Mouse (Mus musculus) lung, embryonic 14.5 days (tissue): ENCODE data around the gene Lrrc51. TPM values are rescaled to one million over a fixed set of nuclear protein-coding genes. Genes with fewer than 3 reads are reported as not detected.
"Not testable (repeated sequence)": the region's sequence is repeated elsewhere in the genome, so short reads cannot be mapped to it uniquely, and the experiment has no call there.

Source experiments
- ATAC-seq: fragments of 200-750 bp; cut with Nextera tagmentation; 2 replicates; pipeline ENCODE4 v1.8.0; 2017; ENCODE audit warnings: mild to moderate bottlenecking, moderate TSS enrichment, moderate library complexity; ENCODE audit not compliant: insufficient read depth
- DNase-seq: peaks from one replicate; pipeline ENCODE4 v3.0.0-alpha.2; 2015
- H3K27ac ChIP-seq: fragments of 300-500 bp; sonication (generic); 2 replicates; pipeline ENCODE4 v1.5.1; 2014; ENCODE audit warnings: low read depth, mild to moderate bottlenecking, moderate library complexity
- H3K27me3 ChIP-seq: fragments of 300-500 bp; sonication (generic); 2 replicates; pipeline ENCODE4 v1.6.1; 2014; ENCODE audit warnings: low read length, control low read depth; ENCODE audit not compliant: insufficient read depth
- H3K36me3 ChIP-seq: fragments of 300-500 bp; sonication (generic); 2 replicates; pipeline ENCODE4 v1.6.1; 2014; ENCODE audit warnings: control low read depth; ENCODE audit not compliant: insufficient read depth
- H3K4me1 ChIP-seq: fragments of 300-500 bp; sonication (generic); 2 replicates; pipeline ENCODE4 v1.6.1; 2014; ENCODE audit warnings: antibody characterized with exemption, control low read depth; ENCODE audit not compliant: insufficient read depth
- H3K4me2 ChIP-seq: fragments of 300-500 bp; sonication (generic); 2 replicates; pipeline ENCODE4 v1.6.1; 2014; ENCODE audit warnings: mild to moderate bottlenecking
- H3K4me3 ChIP-seq: fragments of 300-500 bp; sonication (generic); 2 replicates; pipeline ENCODE4 v1.5.1; 2014; ENCODE audit warnings: low read depth, low read length
- H3K9ac ChIP-seq: fragments of 300-500 bp; sonication (generic); 2 replicates; pipeline ENCODE4 v1.6.1; 2014
- H3K9me3 ChIP-seq: fragments of 300-500 bp; sonication (generic); 2 replicates; pipeline ENCODE4 v1.6.1; 2016; ENCODE audit warnings: low read depth, low read length, control low read depth
- CTCF ChIP-seq: IDR thresholded peaks from 2 replicates; pipeline ENCODE4 v1.5.1; 2016; ENCODE audit warnings: antibody characterized with exemption, low read depth
- WGBS: fragments of 180-500 bp; shearing (Covaris S2); extraction: QIAGEN DNeasy Blood & Tissue Kit; methylation state at CpG from one replicate; pipeline ENCODE4 v1.1.7; 2014; 5-methylcytosine and 5-hydroxymethylcytosine counted together
- polyA plus RNA-seq: library from polyadenylated mRNA; unstranded; fragments of >200 nt; fragmentation: Nextera tagmentation; extraction: Ambion mirVana; gene quantifications from 2 replicates; pipeline ENCODE4 v1.2.1, GENCODE M21; 2014

The Lrrc51 gene
- polyA plus RNA-seq, 1 experiment from 2014 or later, result 8.3 TPM

GRCm38 (mm10) chr7:101956911-101957310 lies 23.2 kb upstream of the Lrrc51 start:
- H3K9me3 ChIP-seq, result no peaks in the 10 kb centered on the region
- no peaks in the 10 kb centered on the region for H3K4me1 ChIP-seq
- no peak overlapping the region for H3K4me3 ChIP-seq
- ATAC-seq (no peak), DNase-seq (no peak)
- 88% methylated on average over 5 of the region's 5 CpGs for WGBS
- no peak overlapping the region for H3K9ac ChIP-seq
- no peaks in the 10 kb centered on the region for H3K36me3 ChIP-seq
- H3K27me3 ChIP-seq, result no peaks in the 10 kb centered on the region
- H3K27ac ChIP-seq, result no peak overlapping the region
- no peak overlapping the region for H3K4me2 ChIP-seq
- TF ChIP-seq CTCF, result no peak

GRCm38 (mm10) chr7:101956481-101956880 lies 22.8 kb upstream of the Lrrc51 start:
- no peak overlapping the region for H3K4me3 ChIP-seq
- DNase-seq, result no peak
- no peak overlapping the region for H3K4me2 ChIP-seq
- no peak overlapping the region for H3K9ac ChIP-seq
- no peaks in the 10 kb centered on the region for H3K4me1 ChIP-seq
- no peak for ATAC-seq
- H3K36me3 ChIP-seq, result no peaks in the 10 kb centered on the region
- TF ChIP-seq CTCF, result no peak
- no peak overlapping the region for H3K27ac ChIP-seq
- no peaks in the 10 kb centered on the region for H3K27me3 ChIP-seq
- H3K9me3 ChIP-seq, result no peaks in the 10 kb centered on the region
- WGBS, result 86% methylated on average over 1 of the region's 1 CpGs

DNA sequence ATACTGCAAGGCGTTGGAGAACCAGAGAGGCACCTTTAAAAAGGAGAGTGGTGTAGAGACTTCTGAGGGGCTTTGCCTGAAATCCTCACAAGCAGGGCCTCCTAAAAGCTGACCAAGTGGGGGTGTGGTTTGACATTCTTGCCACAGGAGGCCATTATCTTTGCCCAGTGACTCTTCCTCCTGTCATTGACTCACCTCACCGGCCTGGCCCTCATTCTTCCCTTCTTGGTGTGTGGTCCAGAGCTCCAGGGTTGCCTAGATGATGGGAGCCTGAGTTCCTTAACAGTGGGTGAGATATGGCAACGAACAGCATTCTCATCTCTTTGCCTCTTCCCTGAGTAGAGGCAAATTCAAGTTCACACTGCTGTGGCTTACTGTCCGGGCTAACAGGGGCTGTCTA lies 22.2 kb upstream of the Lrrc51 start:
- H3K4me1 ChIP-seq, result no peaks in the 10 kb centered on the region
- H3K9ac ChIP-seq, result no peak overlapping the region
- no peaks in the 10 kb centered on the region for H3K36me3 ChIP-seq
- H3K27ac ChIP-seq, result no peak overlapping the region
- ATAC-seq, result no peak
- TF ChIP-seq CTCF, result no peak
- 66% methylated on average over 4 of the region's 4 CpGs for WGBS
- H3K9me3 ChIP-seq, result no peaks in the 10 kb centered on the region
- H3K27me3 ChIP-seq, result no peaks in the 10 kb centered on the region
- DNase-seq, result no peak
- H3K4me3 ChIP-seq, result no peak overlapping the region
- no peak overlapping the region for H3K4me2 ChIP-seq

DNA sequence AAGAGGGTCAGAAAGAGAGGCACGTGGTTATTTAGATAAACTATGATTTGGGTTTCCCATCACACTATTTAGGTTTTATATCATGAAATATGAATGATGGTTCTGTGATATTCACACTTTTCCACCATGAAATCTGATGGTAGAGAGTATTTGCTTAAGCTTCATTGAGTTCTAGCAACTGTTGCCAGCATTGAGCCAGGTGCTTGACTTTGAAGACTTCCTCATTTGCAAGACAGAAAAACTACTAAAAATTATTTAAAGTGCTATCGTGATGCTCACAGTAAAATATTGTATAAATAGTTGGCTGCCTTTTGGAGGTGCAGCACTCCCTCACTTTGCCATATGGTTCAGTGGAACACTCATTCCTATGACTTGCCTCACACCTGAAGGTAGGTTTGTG lies 21.6 kb upstream of the Lrrc51 start:
- H3K36me3 ChIP-seq, result no peaks in the 10 kb centered on the region
- no peaks in the 10 kb centered on the region for H3K4me1 ChIP-seq
- H3K4me3 ChIP-seq, result no peak overlapping the region
- TF ChIP-seq CTCF, result no peak
- H3K9ac ChIP-seq, result no peak overlapping the region
- no peak overlapping the region for H3K27ac ChIP-seq
- WGBS, result 77% methylated on average over 2 of the region's 2 CpGs
- no peak overlapping the region for H3K4me2 ChIP-seq
- no peak for ATAC-seq
- H3K9me3 ChIP-seq, result no peaks in the 10 kb centered on the region
- H3K27me3 ChIP-seq, result no peaks in the 10 kb centered on the region
- no peak for DNase-seq

DNA sequence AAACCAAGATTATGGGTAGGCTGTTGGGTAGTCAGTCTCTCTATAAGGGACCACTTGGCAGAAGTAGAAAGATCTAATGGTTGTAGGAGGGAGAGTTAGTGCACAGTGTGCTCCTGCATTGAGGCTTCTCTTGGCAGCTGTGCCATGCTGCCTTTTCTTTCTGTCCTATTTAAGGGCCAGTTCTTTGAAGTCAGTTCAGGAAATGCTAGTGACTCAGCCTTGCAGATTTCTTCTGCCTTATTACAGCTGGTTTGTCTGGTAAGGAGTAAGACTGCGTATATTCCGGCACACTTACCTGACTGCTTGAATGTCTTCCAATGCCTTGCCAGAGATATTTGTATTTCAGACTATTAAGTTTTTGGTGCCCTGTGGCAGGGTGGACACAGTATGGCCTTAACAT lies 20.5 kb upstream of the Lrrc51 start:
- H3K9me3 ChIP-seq, result no peaks in the 10 kb centered on the region
- no peaks in the 10 kb centered on the region for H3K27me3 ChIP-seq
- 92% methylated on average over 2 of the region's 2 CpGs for WGBS
- H3K36me3 ChIP-seq, result no peaks in the 10 kb centered on the region
- ATAC-seq (no peak), DNase-seq (no peak)
- no peak overlapping the region for H3K27ac ChIP-seq
- TF ChIP-seq CTCF, result no peak
- no peak overlapping the region for H3K4me3 ChIP-seq
- no peaks in the 10 kb centered on the region for H3K4me1 ChIP-seq
- H3K9ac ChIP-seq, result no peak overlapping the region
- no peak overlapping the region for H3K4me2 ChIP-seq

GRCm38 (mm10) chr7:101952098-101952497 lies 18.4 kb upstream of the Lrrc51 start:
- no peaks in the 10 kb centered on the region for H3K9me3 ChIP-seq
- no peak overlapping the region for H3K4me2 ChIP-seq
- no peak overlapping the region for H3K27ac ChIP-seq
- no peak overlapping the region for H3K4me3 ChIP-seq
- no peaks in the 10 kb centered on the region for H3K36me3 ChIP-seq
- 44% methylated on average over 2 of the region's 2 CpGs for WGBS
- no peak for DNase-seq
- H3K9ac ChIP-seq, result no peak overlapping the region
- no peaks in the 10 kb centered on the region for H3K4me1 ChIP-seq
- ATAC-seq, result peak; percentile 8; the same call in 1 of the 2 replicates
- H3K27me3 ChIP-seq, result no peaks in the 10 kb centered on the region
- TF ChIP-seq CTCF, result no peak

- 65% methylated on average over 1 of the region's 1 CpGs for WGBS
- H3K36me3 ChIP-seq, result no peaks in the 10 kb centered on the region
- H3K4me1 ChIP-seq, result no peaks in the 10 kb centered on the region
- ATAC-seq (peak; percentile 47; the same call in 1 of the 2 replicates), DNase-seq (peak; percentile 36)
- H3K9me3 ChIP-seq, result no peaks in the 10 kb centered on the region
- H3K27me3 ChIP-seq, result no peaks in the 10 kb centered on the region
- H3K4me3 ChIP-seq, result no peak overlapping the region
- H3K4me2 ChIP-seq, result no peak overlapping the region
- no peak overlapping the region for H3K9ac ChIP-seq
- peak overlapping the region; percentile 16; the same call in 1 of the 2 replicates for H3K27ac ChIP-seq
- TF ChIP-seq CTCF, result no peak
These were observed 18.0 kb upstream of the Lrrc51 start for GRCm38 (mm10) chr7:101951648-101952047.

DNA sequence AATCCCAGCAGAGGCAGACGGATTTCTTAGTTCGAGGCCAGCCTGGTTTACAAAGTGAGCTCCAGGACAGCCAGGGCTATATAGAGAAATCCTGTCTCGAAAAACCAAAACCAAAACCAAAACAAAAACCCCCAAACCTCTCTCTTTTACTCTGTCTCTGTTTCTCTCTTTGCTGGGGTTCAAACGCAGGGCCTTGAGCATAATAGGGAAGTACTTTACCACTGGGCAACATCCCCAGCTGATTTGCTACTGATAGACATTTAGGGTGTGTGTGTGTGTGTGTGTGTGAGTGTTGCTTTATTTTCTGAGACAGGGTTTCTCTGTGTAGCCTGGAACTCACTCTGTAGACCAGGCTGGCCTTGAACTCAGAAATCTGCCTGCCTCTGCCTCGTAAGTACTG lies 15.3 kb upstream of the Lrrc51 start:
- 91% methylated on average over 5 of the region's 5 CpGs for WGBS
- not testable (repeated sequence) for H3K4me1 ChIP-seq, H3K9ac ChIP-seq, H3K4me2 ChIP-seq, H3K27me3 ChIP-seq, DNase-seq, H3K4me3 ChIP-seq, H3K27ac ChIP-seq, H3K9me3 ChIP-seq, H3K36me3 ChIP-seq, ATAC-seq
